Mouse (Mus musculus) embryo, embryonic 11.5 days (tissue): ENCODE measurements at regions not wholly inside any gene's neighbourhood (a gene's known extent, or its start where the extent isn't known, plus 50 kb on each side); places are given as distances from the start of the nearest gene placed in this dataset.
"Not testable (repeated sequence)": the region's sequence is repeated elsewhere in the genome, so short reads cannot be mapped to it uniquely, and the experiment has no call there.

Experiments
- DNase-seq: peaks from one replicate; pipeline ENCODE4 v3.0.0-alpha.2; 2012; ENCODE audit warnings: low read depth, low spot score

DNA sequence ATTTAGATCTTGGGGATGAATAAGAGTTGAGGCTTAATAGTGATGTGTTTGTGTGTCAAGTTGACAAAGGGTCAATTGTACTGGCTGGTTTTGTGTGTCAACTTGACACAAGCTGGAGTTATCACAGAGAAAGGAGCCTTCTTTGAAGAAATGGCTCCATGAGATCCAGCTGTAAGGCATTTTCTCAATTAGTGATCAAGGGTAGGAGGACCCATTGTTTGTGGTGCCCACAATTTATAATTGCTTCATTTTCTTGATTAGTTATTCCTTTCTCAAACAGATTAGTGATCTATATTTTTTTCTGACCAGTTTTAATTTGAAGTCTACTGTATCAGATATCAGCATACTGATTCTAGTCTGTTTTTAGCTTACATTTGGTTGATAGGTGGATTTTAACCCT is 313.5 kb upstream of the Nectin3 start:
- not testable (repeated sequence) for DNase-seq

DNA sequence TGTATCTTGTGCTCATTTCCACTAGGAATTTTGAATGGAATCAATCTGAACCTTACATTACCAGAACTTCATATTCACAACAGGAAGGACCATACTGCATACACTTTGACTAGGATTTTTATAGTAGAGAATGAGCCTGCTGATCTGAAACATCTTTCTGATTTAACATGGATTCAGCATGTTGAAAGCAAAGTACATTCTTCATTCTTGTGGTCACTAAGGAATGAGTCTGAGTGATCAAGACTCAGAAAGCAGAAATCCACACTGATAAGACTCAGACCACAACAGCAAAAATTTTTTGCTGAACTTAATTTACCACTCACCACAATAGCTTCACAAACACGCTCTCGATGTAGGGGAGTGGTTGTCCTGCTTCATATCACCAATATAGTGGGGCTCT is 309.2 kb upstream of the Nectin3 start:
- no peak for DNase-seq

DNA sequence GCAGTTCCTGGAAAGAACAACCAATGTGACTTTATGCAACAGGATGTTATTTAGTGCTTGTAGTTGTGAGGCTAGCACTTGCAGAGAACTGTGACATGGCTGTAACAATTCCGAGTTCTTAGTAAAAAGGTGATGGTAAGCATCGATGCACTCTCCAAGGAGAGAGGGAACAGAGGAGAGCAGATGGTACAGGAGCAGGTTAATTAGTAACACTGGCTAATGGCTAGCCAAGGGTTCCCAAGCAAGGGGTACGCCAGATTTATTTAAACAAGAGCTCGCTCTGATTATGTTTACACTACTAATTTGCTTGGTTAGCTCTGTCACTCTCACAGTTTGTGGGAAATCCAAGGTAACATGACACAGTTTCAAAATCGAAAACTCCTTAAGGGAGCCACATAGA is 278.0 kb upstream of the Nectin3 start:
- no peak for DNase-seq

DNA sequence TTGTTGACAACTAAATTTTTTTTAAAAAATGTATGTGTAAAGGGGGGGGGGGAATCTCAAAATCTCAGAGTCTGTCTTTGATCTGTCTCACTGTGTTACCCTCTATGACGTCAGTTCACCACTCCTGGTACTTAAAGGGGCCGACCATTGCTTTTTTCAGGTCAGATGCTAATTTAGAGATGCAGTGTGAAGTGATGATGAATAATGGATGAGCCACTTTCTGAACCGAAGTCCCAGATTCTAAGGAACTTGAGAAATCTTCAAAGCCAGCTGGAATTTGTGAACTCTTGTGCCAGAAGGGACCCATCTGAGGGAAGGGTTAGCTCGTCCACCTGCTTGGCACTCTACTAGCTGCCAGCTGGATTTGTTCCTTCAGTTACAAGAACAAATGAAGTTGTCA is 271.1 kb upstream of the Nectin3 start:
- DNase-seq, result no peak

DNA sequence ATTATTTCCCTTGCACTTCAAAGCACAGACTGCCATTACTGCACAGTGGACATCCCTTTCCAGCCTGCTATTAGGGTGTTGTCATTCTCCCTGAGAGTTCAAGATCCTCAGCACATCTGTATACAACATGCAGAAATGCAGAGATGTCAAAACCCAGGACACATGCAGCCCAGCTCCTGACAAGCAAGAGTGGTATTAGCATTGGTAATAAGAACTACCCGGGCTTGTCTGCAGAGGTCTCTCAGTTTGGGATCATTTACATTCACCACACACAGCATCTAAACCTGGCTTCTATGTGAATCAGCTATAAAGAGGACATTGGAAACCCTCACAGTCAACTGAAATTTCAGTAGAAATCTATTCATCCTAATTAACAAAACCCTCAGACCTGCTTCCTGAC is 270.1 kb upstream of the Nectin3 start:
- DNase-seq, result no peak

DNA sequence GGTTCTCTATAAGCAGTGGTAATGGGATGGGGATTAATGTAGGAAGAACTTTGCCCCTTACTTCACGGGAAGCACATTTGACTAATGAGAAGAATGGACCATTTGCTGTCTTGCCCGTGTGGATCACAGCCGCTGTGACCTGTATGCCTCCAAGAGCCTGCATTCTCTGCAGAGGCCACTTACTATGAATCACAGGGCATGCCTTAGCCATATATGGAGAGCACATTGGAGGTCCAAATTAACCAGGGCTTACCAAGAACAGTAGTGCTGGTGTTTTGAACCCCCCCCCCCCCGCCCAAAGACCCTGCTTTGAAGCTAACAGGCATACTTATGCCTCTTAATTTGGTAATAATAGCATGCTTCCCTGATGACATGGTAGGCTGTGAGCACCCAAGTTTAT is 236.8 kb upstream of the Nectin3 start:
- no peak for DNase-seq

DNA sequence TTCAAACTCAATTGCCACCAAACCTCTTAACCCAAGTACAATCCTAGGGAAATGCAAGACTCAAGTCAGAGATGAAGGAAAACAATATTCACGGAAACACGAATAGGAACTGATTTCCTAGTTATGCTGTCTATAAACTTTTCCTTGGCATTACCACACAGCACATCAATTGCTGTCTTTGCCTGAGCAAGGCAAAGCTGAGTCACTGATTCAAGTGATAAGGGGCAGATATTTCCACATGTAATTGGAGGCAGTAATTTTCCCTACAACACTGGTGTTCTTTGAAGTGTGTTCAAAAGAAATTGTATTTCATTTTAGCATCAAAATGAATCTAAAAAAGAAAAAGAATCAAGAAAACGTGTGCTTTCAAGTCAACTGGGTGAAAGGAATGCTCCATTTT is 230.1 kb upstream of the Nectin3 start:
- no peak for DNase-seq

DNA sequence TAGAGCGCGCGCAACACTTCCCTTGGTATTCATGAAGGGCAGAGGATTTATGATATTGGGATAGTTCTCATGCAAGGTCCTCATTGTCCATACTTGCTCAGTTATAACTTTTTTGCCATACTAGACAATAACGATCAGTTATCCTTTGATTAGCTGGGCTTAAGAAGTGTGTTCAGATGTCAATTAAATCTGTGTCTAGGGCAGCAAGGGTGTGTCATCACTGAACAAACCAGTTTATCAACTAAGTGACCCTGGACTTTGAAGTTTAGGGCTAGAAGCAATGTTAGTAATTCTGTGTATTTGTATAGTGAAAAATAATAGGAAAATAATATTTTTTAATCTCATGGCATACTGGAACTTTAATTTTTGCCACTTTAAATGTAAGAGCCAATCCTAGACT is 225.3 kb upstream of the Nectin3 start:
- no peak for DNase-seq

DNA sequence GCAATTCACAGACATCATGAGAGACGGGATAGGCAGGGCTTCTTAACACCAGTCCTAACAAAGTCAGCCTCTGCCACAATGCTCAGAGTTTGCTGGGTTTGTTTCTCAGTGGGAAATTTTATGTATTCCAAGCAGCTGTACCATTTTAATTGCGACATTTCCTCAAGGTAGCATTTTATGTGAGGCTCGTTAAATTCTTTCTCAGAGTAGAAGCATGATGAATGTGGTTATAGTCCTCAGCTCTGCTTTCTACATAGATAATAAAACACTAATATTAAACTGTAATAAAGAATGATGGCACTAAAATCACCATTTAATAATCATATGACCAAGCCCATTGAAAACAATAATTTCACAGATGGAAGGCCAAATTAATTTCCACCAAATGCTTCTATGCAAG is 181.5 kb upstream of the Nectin3 start:
- DNase-seq, result no peak

DNA sequence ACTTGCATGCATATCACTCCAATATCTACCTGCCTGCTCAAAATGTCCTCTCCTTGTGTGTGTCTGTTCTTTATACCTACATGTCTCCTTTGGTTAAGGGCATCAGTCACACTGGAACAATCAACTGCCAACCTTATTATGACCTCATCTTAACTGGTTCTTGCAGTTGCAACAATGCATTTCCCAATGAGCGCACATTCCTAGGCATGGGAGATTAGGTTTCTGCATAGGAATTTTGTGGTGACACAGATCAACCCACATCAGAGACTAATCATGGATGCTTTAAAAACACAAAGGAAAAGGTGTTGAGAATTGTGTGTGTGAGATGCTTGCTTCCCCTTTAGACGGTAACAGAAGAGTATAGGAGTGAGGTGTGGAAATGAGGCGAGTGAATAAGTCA is 171.3 kb upstream of the Nectin3 start:
- DNase-seq, result no peak

DNA sequence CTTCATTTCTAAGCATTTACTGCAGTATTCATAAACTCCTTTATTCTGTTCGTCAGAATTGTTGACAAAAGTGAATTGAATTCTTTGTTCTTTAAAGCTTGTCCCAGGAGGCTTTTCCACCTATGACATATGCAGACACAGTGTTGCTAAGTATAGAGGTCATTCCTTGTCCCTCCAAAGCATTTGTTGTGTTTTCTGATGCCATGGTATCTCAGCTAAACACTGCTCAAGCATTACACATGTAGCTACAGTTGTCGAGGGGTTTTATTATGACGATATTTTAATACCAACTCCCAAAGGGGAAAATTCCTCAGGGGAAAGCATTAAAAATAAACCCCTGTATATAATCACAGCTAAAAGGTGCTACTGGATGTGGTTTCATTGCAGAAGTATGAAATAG is 167.2 kb upstream of the Nectin3 start:
- no peak for DNase-seq

DNA sequence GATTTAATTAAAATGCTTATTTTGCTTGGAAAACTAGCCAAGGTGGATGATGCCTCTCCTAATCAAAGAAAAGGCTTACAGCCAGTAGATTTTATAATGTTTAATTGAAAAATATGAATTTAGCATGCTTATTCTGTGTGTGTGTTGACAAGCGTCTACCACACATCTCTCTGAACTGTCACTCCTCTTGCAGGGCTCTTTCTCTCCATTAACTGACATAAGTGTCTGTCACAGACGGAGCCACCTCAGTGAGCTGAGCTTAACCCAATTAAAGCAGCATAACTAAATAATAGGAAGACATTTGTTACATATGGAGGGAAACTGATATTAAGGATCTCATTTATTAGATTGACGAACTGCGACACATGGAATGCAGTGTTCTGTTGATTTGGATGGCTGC is 164.7 kb upstream of the Nectin3 start:
- DNase-seq, result no peak

DNA sequence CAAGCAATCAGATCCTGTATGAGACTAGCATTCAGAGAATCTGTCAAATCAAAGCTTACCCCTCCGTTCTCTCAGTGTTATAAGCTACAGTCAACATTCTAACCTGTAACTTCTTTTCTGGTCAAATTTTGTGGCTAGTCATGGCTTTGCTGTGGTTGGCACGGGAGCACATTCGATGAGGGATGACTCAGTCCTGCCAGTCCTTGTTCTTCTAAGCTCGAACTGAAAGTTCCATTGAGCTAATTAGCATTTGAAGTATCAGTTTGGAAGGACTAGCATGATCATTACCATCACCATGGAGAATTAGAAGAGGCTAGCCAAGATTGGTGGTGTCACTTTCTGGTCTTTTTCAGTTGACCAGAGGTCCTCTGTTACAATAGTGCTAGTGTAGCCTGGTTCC is 156.7 kb upstream of the Nectin3 start:
- DNase-seq, result no peak

DNA sequence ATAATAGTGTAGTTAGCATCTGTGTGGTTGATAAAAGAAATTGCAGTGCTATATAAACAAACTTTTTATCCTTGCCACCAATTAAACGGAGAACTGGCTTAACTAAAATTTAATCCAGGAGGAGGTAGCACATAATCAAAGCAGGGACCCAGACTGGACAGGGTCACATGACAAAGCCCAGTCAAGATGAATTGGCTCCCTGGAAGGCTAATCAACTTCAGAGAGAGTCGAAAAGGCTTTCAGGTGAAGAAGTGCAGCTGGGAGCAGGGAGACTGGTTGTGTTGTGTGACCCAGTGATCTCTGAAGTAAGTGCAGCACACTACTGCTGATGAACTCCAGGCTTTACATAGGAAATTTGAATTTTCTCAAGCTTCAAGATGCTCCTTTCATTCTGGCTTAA is 127.5 kb upstream of the Nectin3 start:
- DNase-seq, result no peak

DNA sequence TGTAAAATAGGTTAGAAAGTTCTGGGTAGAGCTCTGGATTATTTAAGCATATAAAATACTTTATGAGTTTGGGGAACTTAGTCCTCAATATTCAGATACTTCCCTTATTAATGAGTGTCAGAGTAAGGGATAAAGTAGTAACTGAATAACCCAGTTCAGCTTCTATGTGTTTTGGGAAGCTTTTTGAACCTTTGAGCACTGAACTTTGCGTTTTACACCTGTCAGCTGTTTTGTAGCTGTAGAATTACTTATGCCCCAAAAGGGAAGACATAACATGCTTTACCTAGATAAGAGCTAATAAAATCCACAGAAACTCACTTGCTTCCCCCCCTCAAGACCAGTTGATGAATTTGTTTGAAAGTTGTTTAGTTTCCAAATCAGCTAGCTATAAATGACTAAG is 124.9 kb upstream of the Nectin3 start:
- no peak for DNase-seq

DNA sequence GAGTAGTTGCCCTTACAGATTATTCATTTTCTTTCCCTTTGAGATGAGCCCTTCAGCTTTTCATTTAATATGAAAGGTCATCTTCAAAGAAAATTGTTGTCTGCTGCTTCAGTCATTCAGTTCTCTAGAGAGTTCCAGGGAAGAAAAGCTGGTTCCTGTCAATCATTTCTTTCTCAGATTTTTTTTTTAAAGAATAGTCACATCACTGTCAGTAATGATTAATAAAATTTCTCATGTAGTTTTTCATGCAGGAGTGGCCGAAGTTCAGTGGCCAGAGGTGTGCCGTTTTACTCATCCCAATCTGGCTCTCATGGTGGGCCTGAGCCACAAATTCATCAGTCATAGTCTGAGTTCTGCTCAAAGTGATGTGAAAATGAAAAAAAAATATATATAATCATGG is 121.5 kb upstream of the Nectin3 start:
- DNase-seq, result no peak

DNA sequence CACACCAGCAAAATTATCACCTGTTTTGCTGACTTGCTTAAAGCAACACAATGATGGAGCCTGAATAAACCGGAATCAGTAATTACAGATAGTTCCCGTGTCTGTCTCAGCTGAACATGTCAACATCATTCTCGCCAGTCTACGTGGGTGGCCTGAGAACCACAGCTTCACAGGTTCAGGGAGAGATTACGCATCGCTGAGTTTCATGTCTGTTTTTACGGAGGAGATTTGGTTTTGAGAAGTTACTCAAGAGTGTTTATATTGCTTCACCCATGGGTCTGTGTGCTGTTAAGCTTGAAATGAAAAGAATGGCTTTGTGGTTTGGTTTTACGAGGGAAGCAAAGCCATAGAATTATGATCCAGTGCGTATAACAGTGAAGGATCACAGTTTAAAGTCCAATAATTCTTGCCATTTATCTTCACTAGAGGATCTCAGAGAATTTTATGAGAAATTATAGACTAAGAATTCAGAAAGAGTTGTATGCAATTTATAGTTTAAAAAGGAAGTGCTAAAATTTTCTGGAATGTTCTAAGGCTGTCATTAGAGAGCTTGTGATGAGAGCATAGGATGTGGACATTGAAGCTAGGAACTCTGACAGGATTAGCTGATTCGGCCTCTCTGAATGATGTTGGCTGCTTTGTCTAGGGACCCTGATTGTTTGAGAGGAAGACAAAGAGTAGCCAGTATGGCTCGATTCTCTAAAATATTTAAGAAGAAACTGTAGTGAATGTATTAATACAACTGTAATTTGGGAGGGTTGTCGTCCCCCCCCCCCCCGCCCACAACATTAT is 119.4 kb upstream of the Nectin3 start:
- peak; percentile 4 for DNase-seq

DNA sequence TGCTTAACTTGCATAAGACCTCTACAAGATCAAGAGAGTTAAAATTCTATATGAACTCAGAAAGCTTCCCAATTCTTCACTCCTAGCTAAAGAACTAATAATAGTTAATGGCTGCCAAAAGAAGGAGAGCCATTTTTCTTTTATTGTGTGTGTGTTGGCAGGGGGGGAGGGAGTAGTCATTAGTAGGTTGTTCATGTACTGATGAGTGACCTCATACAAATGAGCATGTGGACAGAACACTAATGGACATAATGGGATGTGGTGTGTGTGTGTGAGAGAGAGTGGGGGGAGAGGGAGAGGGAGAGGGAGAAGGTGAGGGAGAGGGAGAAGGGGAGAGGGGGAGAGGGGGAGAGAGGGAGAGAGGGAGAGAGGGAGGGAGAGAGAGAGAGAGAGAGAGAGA is 118.3 kb upstream of the Nectin3 start:
- DNase-seq, result no peak

DNA sequence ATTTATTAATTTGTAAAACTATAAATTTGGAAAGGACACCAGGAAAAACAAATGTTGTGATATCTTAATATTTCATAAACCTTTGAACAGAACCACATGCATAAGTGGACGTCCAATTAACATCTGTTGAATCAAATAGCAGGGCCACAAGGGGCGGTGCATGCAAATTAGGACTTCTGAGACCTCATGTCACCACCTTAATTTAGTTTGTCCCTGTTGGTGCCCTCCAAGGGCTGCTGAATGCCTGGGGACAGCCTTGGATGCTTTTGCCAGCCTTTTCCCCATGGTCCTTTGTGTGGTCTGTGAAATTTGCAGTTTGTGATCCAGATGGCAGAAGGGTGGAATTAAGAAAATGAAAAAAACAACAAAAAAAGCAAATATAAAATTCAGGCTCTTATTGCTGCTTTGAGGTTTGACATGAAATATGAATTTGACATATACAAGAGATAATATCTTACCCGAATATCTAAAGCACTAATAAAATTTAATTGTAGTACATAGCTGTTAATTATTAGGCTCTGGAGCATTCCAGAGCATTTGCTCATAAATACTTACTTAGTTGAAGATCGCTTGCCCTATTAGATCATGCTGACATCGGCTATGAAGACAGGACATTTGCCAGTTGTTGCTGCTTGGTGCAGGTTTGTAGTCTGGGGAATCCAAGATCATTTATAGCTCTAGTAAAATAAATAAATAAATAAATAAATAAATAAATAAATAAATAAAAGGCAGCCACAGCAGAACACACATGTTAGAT is 114.9 kb upstream of the Nectin3 start:
- DNase-seq, result no peak

DNA sequence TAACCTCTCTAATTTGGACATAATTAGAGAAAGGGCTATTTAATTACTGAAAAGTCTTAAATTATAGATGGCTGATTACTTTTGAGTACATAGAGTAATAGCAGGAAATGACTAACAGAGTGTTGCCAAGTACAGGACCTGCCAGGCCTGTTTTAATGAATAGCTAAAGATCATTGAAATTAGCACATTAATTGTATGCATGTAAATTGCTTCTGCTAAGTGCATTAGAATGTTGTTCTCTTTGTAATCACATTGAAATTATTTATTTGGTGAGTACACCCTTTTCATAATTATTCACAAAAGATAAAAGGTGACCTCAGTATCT is 107.5 kb upstream of the Nectin3 start:
- no peak for DNase-seq

DNA sequence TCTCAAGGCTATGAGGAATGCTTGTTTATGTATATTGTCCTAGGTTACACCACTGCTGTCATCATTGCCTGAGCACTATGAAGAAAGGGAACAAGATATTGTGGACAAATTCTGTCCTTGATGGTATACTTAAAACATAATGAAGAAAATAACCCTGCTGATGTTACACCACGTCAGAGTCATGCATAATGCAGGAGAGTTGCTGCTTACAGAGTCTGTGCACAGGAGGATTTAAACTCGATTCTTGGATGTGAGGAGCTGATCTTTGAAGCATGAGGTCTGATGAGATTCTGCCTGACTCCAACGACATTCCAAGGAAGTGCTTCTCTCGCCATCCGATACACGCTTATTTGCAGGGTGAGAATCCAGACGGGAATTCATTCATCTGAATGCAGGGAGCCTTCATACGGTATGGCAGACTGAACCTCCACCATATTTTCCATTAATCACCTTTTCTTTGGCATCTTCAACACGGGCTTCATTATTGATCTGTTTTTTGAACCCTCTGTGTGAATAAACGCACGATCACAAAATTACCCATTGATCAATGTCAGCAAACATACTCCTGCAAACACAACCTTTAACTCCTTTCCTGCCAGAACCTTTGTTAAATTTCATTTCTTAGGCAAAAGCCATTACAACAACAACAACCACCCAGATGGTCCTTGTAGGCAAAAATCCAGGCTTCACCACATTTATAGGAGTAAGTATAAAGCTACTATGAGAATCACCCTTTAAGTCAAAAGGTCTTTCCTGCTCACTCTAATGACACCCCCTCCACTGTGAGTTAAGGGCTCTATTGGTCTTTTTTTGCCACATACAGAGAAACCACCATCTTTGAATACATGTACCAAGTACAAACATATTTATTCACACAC is 106.9 kb upstream of the Nectin3 start:
- DNase-seq, result no peak

DNA sequence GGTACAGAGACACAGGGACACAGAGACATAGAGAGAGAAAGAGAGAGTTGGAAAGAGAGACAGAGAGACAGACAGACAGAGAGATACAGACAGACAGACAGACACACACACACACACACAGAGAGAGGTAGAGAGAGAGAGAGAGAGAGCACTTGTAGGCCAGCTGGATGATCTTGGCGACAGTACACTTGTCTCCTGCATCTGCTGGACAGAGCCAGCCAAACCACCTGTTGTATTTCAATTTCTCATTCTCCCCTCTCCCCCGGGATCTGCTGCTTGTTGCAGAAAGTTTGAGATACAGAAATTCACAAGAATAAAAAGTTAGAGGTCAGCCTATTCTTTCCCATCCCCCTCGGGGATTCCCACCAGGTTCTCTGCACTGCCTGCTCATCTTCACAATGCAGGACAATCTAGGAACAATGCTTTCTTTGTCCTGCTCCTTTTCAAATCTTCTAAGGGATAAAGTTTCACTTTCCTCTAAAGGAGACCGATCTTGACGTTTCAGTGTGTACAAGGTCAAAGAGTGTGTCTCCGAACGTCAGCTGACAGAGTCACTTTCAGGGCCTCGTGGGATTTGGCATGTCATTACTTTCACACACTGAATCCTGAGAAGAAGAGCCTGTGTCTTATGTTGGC is 94.4 kb upstream of the Nectin3 start:
- DNase-seq, result no peak
